Mouse (Mus musculus): ENCODE measurements around the gene Smg9. TPM values are rescaled to one million over a fixed set of nuclear protein-coding genes. Genes with fewer than 3 reads are reported as not detected.

Smg9 gene
- 10 to 100 TPM; 22.7 to 26.1 (median 23.6) TPM for polyA plus RNA-seq (2017; shearing (Covaris generic))

DNA sequence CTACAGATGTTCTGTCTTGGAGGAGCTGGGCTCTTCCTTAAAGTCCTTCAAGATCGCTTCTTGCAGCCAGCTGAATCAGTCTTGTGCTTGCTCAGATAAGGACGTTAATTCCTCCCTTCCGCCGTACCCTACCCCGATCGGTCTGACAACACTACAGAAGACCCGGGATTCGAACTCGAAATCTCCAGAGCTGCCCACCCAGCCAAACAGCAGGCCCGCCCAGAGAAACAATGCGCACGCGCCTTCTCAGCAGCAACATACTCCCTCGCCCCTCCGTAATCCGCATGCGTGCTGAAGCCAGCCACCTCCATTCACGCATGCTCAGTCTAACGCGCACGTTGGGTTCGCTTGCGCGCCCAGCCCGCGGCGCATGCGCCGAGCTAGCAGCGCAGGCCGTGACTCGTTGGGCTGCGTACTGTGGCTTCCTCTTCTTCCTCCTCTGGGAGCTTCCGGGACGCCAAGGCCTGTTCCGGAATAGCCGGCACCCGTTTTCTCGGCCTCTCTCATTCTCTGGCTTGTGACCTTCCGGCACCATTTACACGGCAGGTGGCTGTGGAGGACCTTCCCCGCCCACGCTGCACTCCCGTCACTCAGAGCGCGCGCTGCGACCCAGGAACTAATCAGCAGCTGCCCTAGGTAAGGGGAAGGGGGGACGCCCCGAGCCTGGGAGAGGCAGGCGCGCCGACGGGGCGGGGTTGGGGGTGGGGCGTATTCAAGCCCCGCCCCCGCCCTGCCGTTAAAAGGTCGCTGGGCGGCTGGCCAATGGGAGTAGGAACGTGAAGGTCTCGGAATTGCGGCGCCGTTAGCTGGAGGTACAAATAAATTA lies at the start of gene Smg9:
Smg9 (plus strand) TSS at position 364 of the 826 bp plus-strand sequence.
- peak; percentile 87 for ATAC-seq

DNA sequence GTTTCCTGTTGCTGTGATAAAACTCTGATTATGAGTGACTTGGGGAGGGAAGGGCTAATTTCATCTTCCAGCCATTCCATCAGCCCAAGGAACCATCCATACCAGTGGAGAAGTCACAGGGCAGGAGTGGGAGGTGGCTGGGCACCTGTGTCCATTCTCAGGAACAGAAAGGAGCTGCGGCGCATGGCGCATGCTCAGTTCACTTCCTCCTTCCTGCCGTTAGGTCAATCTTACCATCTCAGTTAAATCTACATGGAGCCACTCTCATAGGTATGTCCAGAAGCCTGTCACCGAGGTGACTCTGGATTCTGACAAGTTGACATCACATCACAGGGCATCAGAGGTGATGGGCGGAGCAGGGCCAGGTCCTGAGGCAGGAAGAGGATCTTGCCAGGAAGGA lies 43.8 kb upstream of the Smg9 start:
- no peak for ATAC-seq

- ATAC-seq: no peak
Observed at GRCm38 (mm10) chr7:24356081-24356480, 43.3 kb upstream of the Smg9 start.

GRCm38 (mm10) chr7:24357899-24358298 lies 41.5 kb upstream of the Smg9 start:
- no peak for ATAC-seq

GRCm38 (mm10) chr7:24359269-24359668 lies 40.1 kb upstream of the Smg9 start:
- no peak for ATAC-seq

DNA sequence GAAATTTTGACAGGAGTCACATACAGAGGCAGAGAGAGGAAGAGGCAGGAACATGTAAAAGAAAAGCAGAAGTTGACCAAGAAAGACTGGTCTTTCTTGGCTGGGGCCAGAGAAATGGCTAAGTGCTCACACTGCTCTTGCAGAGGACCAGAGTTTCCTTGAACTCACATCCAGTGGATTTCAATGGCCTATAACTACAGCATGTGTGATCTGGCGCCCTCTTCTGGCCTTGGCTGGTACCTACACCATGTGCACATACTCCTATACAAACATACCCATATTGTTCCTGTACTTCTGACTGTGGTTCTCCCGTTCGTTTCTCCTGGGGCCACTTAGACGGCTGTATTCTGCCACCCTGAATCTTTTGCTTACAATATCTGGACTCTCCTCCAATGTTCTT lies 38.4 kb upstream of the Smg9 start:
- ATAC-seq: no peak

DNA sequence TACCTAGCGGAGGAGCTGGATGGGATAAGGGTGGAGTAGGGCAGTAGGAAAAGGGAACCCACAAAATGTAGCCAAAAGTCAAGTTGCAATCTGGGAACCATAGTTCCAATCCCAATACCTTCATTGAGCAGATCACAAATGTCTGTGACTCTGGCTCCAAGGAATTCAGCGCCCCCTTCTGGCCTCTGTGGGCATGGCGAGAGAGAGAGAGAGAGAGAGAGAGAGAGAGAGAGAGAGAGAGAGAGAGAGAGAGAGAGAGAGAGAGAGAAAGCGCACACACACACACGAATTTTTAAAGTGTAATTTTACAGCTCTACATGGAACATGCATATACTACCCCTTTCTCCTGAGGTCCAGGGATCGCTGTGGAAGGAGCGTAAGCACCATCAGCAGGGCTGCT lies 36.2 kb upstream of the Smg9 start:
- no peak for ATAC-seq

DNA sequence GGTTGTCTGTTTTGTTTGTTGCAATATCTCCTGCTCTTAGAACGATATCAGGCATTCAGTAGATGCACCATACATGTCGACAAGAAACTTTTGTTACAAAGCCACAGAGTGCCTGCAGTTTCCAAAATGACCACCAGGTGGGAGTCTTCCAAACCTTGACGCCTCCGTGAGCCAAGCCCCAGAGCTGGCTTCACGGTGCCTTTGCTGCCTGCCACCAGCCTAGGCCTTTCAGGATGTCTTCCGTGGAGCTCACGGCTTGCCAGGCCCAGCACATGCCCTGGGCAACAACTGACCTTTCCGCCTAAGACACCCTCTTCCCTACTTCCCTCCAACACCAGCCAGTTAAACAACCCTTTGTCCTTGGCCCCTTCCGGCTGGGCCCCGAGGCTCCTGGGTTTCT lies 34.6 kb upstream of the Smg9 start:
- ATAC-seq: peak; percentile 19

DNA sequence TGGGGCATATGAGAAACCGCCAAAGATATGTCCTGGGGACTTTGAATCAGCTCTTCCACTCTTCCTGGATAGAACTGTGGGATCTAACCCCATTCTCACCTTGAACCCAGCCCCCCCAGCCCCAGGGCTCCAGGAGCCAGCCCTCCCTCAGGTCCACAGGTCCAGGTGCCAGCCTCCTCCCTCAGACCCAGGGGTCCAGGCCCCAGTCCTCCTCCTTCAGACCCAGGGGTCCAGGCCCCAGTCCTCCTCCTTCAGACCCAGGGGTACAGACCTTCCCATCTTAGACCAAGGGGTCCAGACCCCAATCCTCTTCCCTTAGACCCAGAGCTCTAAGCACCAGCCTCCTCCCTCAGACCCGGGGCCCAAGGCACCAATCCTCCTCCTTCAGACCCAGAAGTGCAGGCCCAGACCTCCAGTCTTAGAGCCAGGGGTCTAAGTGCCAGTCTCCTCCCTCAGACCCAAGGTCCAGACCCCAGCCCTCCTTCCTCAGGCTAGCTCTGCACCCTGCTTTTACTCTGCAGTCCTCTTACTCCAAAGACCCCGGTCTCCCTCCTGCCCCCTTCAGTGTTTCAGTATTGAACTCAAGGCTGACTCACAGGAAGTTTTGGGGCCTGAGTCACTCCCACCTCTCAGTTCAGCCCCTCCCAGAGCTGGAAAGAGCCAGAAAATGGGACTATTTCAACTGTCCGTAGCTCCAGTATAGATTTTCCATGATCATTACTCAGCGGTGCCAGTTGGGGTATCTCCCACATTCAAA lies 34.0 kb upstream of the Smg9 start:
- ATAC-seq: no peak

DNA sequence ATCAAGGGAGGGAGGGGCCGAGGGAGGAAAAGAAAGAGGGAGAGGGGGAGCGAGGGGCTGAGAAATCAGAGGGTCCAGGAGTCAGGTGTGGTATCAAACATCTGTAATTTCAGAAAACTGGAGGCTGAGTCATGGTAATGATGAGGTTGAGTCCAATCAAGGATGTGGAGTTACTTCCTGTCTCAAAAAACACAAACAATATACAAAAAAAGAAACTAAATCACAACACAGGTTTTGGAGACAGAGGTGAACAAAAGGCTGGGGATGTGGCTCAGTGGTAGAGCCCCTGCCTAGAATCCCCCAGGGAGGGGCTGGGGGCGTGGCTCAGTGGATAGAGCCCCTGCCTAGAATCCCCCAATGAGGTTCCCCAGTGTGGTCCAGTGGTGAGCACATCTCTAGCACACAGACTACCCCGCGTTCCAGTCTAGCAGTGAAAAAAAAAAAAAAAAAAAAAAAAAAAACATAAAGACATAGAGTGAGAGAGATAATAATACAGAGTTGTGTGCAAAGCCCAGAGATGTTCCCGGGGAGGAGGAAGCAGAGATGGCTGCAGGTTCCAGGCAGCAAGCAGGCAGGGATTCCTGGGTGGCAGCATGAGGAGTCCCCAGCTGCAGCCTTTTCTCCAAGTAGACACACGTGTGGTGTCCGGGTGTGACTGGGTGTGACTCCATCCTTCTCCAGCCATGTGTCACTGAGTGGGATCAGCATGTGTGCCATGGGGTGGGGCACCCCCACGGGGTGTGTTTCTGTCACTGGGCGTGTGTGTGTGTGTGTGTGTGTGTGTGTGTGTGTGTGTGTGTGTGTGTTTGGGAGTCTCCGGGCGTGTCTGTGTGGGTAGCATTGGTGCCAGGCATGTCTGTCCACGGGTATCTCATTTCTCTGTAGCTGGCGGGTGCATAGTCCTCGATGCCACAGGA lies 32.4 kb upstream of the Smg9 start:
- peak; percentile 29 for ATAC-seq

GRCm38 (mm10) chr7:24368226-24368625 lies 31.2 kb upstream of the Smg9 start:
- no peak for ATAC-seq

- ATAC-seq: no peak
Observed at GRCm38 (mm10) chr7:24368946-24369345, 30.5 kb upstream of the Smg9 start.

DNA sequence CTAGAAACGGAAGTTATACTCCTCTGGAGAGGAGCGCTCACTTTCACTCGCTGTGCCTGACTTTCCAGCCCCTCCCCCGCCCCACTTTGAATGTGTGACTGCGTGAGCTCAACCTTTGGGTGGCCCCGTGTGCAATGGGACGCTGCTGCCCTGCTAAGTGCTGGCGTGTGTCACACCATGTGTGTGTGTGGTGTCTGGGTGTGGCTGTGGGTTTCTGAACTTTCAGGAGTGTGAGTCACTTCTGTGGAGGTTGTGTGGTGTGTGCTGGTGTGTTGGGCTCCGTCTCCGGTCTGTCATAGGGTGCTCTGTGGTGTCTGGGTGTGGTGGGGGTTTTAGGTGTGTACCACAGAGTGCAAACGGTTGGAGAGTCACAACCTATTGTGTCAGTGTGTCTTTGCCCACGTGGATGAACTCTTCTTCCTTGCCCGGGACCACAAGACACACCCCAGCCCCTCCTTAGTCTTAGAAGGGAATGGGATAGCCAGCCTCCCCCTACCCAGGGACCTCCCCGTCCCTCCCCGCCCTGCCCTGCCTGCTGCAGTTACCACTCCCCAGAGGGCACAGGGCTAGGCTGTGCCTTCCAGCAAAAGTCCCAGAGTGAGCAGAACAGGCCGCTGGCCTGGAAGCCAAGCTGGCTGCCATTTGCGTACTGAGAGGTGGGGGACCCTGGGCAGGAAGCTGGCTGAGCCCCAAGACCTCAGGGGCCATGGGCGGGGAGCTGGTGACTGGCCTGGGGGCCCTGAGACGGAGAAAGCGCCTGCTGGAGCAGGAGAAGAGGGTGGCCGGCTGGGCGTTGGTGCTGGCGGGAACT lies 29.5 kb upstream of the Smg9 start, which contains the start of gene Kcnn4:
Kcnn4 (plus strand) TSS at position 533 of the 811 bp plus-strand sequence.
- peak; percentile 69 for ATAC-seq

DNA sequence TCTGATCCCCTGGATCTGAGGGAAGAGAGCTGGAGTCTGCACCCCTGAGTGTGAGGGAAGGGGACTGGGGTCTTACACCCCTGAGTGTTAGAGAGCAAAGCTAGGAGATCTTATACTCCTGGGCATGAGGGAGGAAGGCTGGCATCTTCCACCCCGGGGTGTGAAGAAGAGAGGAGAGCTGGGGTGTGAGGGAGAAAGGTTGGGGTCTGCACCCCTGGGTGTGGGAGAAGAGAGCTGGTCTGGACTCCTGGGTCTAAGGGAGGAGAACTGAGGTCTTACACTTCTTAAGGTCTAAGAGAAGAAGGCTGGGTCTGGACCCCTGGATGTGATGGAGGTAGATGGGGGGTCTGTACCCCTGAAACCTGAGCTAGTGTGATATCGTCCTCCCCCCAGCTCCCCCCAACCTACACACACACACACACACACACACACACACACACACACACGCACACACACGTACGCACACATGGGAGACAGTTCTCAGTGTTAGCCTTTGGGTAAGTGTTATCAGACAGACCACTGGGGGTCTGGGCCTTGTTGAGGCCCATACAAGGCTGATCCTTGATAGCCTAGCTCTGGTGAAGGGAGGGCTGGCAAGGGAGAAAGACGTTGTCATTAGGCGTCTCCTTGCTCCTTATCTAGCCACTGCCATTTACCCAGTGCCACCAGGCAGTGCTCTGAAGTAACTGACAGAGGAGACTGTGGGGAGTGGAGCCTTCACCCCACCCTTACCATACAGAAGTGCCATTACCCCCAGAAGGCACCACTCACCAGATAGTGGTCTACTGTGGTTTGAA lies 28.2 kb upstream of the Smg9 start:
- no peak for ATAC-seq

GRCm38 (mm10) chr7:24371809-24372145 lies 27.6 kb upstream of the Smg9 start:
- ATAC-seq: no peak

DNA sequence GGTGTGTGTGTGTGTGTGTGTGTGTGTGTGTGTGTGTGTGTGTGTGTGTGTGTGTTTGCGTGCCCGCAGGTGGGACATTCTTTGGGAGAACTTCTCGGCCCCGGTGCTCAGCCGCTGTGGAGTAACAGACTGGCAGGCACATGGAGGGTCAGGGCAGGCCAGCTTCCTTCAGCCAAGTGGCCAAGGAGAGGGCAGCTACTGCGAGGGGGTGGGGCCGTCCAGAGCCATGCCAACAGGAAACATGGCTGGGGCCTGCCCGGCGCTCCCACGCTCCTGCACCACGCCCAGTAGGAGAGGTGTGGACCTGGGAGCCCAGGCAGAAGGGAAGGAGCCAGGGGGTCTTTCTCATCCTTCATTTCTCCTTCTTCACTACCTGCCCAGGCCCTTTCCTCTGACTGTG lies 27.1 kb upstream of the Smg9 start:
- no peak for ATAC-seq

DNA sequence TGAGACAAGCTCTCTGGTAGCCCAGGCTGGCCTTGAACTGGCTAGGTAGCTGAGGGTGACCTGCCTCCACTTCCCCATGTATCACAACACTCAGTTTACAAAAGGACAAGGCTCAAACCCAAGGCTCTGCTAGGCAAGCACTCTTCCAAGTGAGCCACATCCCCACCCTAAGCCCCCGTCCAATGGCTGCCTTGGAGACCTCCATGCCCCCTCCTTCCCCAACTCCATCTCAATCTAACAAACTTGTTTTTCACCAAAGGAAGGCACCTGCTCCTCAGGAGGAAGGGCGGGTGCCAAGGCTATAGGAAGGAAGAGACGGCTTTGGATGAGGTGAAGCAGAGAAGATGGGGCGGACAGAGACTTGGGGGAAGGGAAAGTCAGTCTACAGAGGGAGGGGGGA lies 26.6 kb upstream of the Smg9 start:
- ATAC-seq: no peak

DNA sequence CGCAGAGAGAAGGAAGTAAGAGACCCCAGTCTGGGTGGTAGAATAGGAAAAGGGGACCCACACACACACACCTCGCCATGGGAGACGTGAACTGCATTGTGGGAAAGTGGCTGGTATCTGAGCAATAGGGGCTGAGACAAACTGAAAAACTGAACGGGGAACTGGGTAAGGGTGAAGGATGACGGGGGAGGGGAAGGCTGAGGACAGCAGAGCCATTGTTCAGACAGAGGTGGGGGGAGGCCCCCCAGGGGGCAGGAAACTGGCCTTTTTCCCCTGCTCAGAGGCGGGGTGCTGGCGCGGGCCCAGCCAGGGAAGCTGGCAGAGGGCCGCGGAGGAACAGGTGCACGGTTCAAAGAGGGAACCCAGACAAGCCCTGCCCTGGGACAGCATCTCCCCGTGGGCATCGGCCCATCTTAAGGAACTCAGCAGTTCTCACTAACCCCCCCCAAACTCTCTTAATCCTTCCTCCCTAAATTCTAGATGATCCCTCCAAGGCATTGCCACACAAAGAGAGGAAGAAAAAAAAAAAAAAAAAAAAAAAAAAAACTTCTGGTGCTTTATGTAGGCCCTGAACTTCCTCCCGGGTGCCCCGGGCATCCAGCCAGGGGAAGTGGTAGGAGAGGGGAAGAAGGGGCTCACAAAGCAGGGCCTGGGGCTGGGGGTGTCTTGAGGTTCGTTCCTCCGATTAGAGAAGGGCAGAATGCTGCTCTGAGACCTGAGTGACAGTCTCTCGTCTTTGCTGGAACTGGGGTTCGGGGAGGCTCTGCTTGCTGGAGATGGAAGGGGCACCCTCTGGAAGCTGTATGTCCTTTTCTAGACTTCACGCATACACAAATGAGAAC lies 25.7 kb upstream of the Smg9 start:
- peak; percentile 42 for ATAC-seq

DNA sequence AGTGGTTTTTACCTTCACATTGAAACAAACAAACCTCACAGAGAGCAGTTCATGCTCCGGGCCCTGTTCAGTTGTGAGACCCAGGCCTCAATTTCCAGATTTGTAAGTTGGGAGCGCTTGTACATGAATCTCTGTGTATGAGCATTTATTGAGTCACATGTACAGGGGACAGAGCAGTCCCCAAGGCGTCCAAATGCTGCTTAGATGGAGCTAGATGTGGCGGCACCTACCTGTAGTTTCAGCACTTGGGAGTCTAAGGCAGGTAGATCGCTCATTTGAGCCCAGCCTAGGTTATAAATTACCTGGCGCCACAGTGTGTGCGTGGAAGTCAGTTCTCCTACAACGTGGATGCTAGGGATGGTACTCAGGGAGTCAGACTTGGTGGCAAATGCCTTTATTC lies 23.0 kb upstream of the Smg9 start:
- ATAC-seq: no peak

Measured in inflammation-experienced regulatory T-cells, adult 6 months (primary cell).